Mouse (Mus musculus): ENCODE measurements around the gene Otogl. TPM values are rescaled to one million over a fixed set of nuclear protein-coding genes. Genes with fewer than 3 reads are reported as not detected.

The Otogl gene
- not detected in 2 replicates for polyA plus RNA-seq (2012; rRNA removed)

- Histone ChIP-seq H3K4me3 (ENCODE audit: extremely low read depth, insufficient read depth, insufficient read length) (no peak within 1 kb of the TSS), H3K36me3 (ENCODE audit: control insufficient read depth, insufficient read depth, low read length) (no peaks in the 10 kb centered on the region), H3K4me1 (ENCODE audit: control insufficient read depth, insufficient read depth, insufficient read length) (no peaks in the 10 kb centered on the region), H3K27me3 (ENCODE audit: control insufficient read depth, insufficient read depth, low read length) (no peaks in the 10 kb centered on the region), H3K27ac (ENCODE audit: insufficient read depth, low read length) (no peak within 1 kb of the TSS)
- TF ChIP-seq POLR2A (IDR thresholded peaks at IDR 0.05; ENCODE audit: low read depth, low read length) = no peak
- TF ChIP-seq CTCF (IDR thresholded peaks at IDR 0.05; ENCODE audit: extremely low read depth, insufficient read depth, insufficient read length, insufficient replicate concordance) = no peak
- DNase-seq (ENCODE audit: low read depth in 1 of 2, low spot score in 2 of 2) = no peak
- 77% methylated on average over 7 of the region's 7 CpGs for WGBS
These were observed at the start of gene Otogl for GRCm38 (mm10) chr10:107912084-107912573. Otogl (minus strand) TSS chr10:107912134.

GRCm38 (mm10) chr10:107956588-107956987 is 44.7 kb upstream of the Otogl start:
- TF ChIP-seq CTCF (IDR thresholded peaks at IDR 0.05; ENCODE audit: extremely low read depth, insufficient read depth, insufficient read length, insufficient replicate concordance) (no peak), POLR2A (IDR thresholded peaks at IDR 0.05; ENCODE audit: low read depth, low read length) (no peak)
- Histone ChIP-seq H3K27ac (ENCODE audit: insufficient read depth, low read length) (no peak overlapping the region), H3K4me3 (ENCODE audit: extremely low read depth, insufficient read depth, insufficient read length) (no peak overlapping the region), H3K4me1 (ENCODE audit: control insufficient read depth, insufficient read depth, insufficient read length) (no peaks in the 10 kb centered on the region), H3K36me3 (ENCODE audit: control insufficient read depth, insufficient read depth, low read length) (no peaks in the 10 kb centered on the region), H3K27me3 (ENCODE audit: control insufficient read depth, insufficient read depth, low read length) (no peaks in the 10 kb centered on the region)
- WGBS = 92% methylated on average over 5 of the region's 5 CpGs
- no peak for DNase-seq (ENCODE audit: low read depth in 1 of 2, low spot score in 2 of 2)

GRCm38 (mm10) chr10:107954444-107954843 is 42.5 kb upstream of the Otogl start:
- no peak for TF ChIP-seq POLR2A (IDR thresholded peaks at IDR 0.05; ENCODE audit: low read depth, low read length)
- no peak for TF ChIP-seq CTCF (IDR thresholded peaks at IDR 0.05; ENCODE audit: extremely low read depth, insufficient read depth, insufficient read length, insufficient replicate concordance)
- no peaks in the 10 kb centered on the region for H3K27me3 ChIP-seq (ENCODE audit: control insufficient read depth, insufficient read depth, low read length)
- 87% methylated on average over 6 of the region's 6 CpGs for WGBS
- H3K27ac ChIP-seq (ENCODE audit: insufficient read depth, low read length) = no peak overlapping the region
- no peaks in the 10 kb centered on the region for H3K36me3 ChIP-seq (ENCODE audit: control insufficient read depth, insufficient read depth, low read length)
- H3K4me1 ChIP-seq (ENCODE audit: control insufficient read depth, insufficient read depth, insufficient read length) = no peaks in the 10 kb centered on the region
- no peak overlapping the region for H3K4me3 ChIP-seq (ENCODE audit: extremely low read depth, insufficient read depth, insufficient read length)
- DNase-seq (ENCODE audit: low read depth in 1 of 2, low spot score in 2 of 2) = no peak

GRCm38 (mm10) chr10:107951596-107951995 is 39.7 kb upstream of the Otogl start:
- H3K4me3 ChIP-seq (ENCODE audit: extremely low read depth, insufficient read depth, insufficient read length) = no peak overlapping the region
- no peak for DNase-seq (ENCODE audit: low read depth in 1 of 2, low spot score in 2 of 2)
- H3K27ac ChIP-seq (ENCODE audit: insufficient read depth, low read length) = no peak overlapping the region
- no peaks in the 10 kb centered on the region for H3K36me3 ChIP-seq (ENCODE audit: control insufficient read depth, insufficient read depth, low read length)
- no peak for TF ChIP-seq POLR2A (IDR thresholded peaks at IDR 0.05; ENCODE audit: low read depth, low read length)
- TF ChIP-seq CTCF (IDR thresholded peaks at IDR 0.05; ENCODE audit: extremely low read depth, insufficient read depth, insufficient read length, insufficient replicate concordance) = no peak
- no peaks in the 10 kb centered on the region for H3K4me1 ChIP-seq (ENCODE audit: control insufficient read depth, insufficient read depth, insufficient read length)
- no peaks in the 10 kb centered on the region for H3K27me3 ChIP-seq (ENCODE audit: control insufficient read depth, insufficient read depth, low read length)
- whole genome bisulfite sequencing = 88% methylated on average over 6 of the region's 6 CpGs

GRCm38 (mm10) chr10:107949945-107950344 is 38.0 kb upstream of the Otogl start:
- H3K4me1 ChIP-seq (ENCODE audit: control insufficient read depth, insufficient read depth, insufficient read length) = no peaks in the 10 kb centered on the region
- TF ChIP-seq POLR2A (IDR thresholded peaks at IDR 0.05; ENCODE audit: low read depth, low read length) (no peak), CTCF (IDR thresholded peaks at IDR 0.05; ENCODE audit: extremely low read depth, insufficient read depth, insufficient read length, insufficient replicate concordance) (no peak)
- H3K4me3 ChIP-seq (ENCODE audit: extremely low read depth, insufficient read depth, insufficient read length) = no peak overlapping the region
- no peak for DNase-seq (ENCODE audit: low read depth in 1 of 2, low spot score in 2 of 2)
- no peak overlapping the region for H3K27ac ChIP-seq (ENCODE audit: insufficient read depth, low read length)
- no peaks in the 10 kb centered on the region for H3K36me3 ChIP-seq (ENCODE audit: control insufficient read depth, insufficient read depth, low read length)
- no peaks in the 10 kb centered on the region for H3K27me3 ChIP-seq (ENCODE audit: control insufficient read depth, insufficient read depth, low read length)
- WGBS = 93% methylated on average over 5 of the region's 5 CpGs

GRCm38 (mm10) chr10:107948647-107949046 is 36.7 kb upstream of the Otogl start:
- Histone ChIP-seq H3K36me3 (ENCODE audit: control insufficient read depth, insufficient read depth, low read length) (no peaks in the 10 kb centered on the region), H3K4me1 (ENCODE audit: control insufficient read depth, insufficient read depth, insufficient read length) (no peaks in the 10 kb centered on the region), H3K4me3 (ENCODE audit: extremely low read depth, insufficient read depth, insufficient read length) (no peak overlapping the region), H3K27ac (ENCODE audit: insufficient read depth, low read length) (no peak overlapping the region), H3K27me3 (ENCODE audit: control insufficient read depth, insufficient read depth, low read length) (no peaks in the 10 kb centered on the region)
- 61% methylated on average over 8 of the region's 8 CpGs for WGBS
- TF ChIP-seq CTCF (IDR thresholded peaks at IDR 0.05; ENCODE audit: extremely low read depth, insufficient read depth, insufficient read length, insufficient replicate concordance) = no peak
- TF ChIP-seq POLR2A (IDR thresholded peaks at IDR 0.05; ENCODE audit: low read depth, low read length) = no peak
- DNase-seq (ENCODE audit: low read depth in 1 of 2, low spot score in 2 of 2) = no peak

- H3K36me3 ChIP-seq (ENCODE audit: control insufficient read depth, insufficient read depth, low read length) = no peaks in the 10 kb centered on the region
- WGBS = 5% methylated on average over 1 of the region's 1 CpGs
- no peak for DNase-seq (ENCODE audit: low read depth in 1 of 2, low spot score in 2 of 2)
- no peaks in the 10 kb centered on the region for H3K4me1 ChIP-seq (ENCODE audit: control insufficient read depth, insufficient read depth, insufficient read length)
- no peak overlapping the region for H3K27ac ChIP-seq (ENCODE audit: insufficient read depth, low read length)
- H3K27me3 ChIP-seq (ENCODE audit: control insufficient read depth, insufficient read depth, low read length) = no peaks in the 10 kb centered on the region
- no peak overlapping the region for H3K4me3 ChIP-seq (ENCODE audit: extremely low read depth, insufficient read depth, insufficient read length)
- TF ChIP-seq POLR2A (IDR thresholded peaks at IDR 0.05; ENCODE audit: low read depth, low read length) (no peak), CTCF (IDR thresholded peaks at IDR 0.05; ENCODE audit: extremely low read depth, insufficient read depth, insufficient read length, insufficient replicate concordance) (no peak)
These were observed 36.1 kb upstream of the Otogl start for GRCm38 (mm10) chr10:107948038-107948437.

Data from spleen, adult 2 months (tissue).